Mouse (Mus musculus): Measurements from ENCODE around the gene Tssk1. TPM values are rescaled to one million over a fixed set of nuclear protein-coding genes. Genes with fewer than 3 reads are reported as not detected.

The Tssk1 gene
- total and polyA plus RNA-seq, 2 experiments from 2014 or later = 0.04 TPM; not detected in 1

- Histone ChIP-seq H3K4me3 (ENCODE audit: low read length) (no peak overlapping the region), H3K27ac (no peak overlapping the region), H3K9ac (replicated peaks; ENCODE audit: low read length) (no peak overlapping the region), H3K4me1 (ENCODE audit: insufficient read depth, low read length) (no peaks in the 10 kb centered on the region), H3K36me3 (ENCODE audit: insufficient read depth, low read length) (peaks cover 58% of the 10 kb centered on the region), H3K27me3 (ENCODE audit: insufficient read depth, low read length) (no peaks in the 10 kb centered on the region), H3K4me2 (ENCODE audit: low read depth, low read length) (no peak overlapping the region), H3K9me3 (ENCODE audit: low read length) (no peaks in the 10 kb centered on the region)
- 90% methylated on average over 7 of the region's 7 CpGs for WGBS
- no peak for ATAC-seq
- DNase-seq (ENCODE audit: low spot score) = no peak
- no peak for TF ChIP-seq CTCF (IDR thresholded peaks at IDR 0.05; ENCODE audit: low read depth)
Observed at GRCm38 (mm10) chr16:17857157-17857556, 36.9 kb upstream of the Tssk1 start.

GRCm38 (mm10) chr16:17858592-17858991, 35.4 kb upstream of the Tssk1 start:
- DNase-seq (ENCODE audit: low spot score) (peak; percentile 68), ATAC-seq (0 out of 2 replicates have a peak, but pooled peaks have one; percentile 72)
- Histone ChIP-seq H3K4me1 (ENCODE audit: insufficient read depth, low read length) (no peaks in the 10 kb centered on the region), H3K9me3 (ENCODE audit: low read length) (no peaks in the 10 kb centered on the region), H3K36me3 (ENCODE audit: insufficient read depth, low read length) (peaks cover 50% of the 10 kb centered on the region), H3K4me2 (ENCODE audit: low read depth, low read length) (no peak overlapping the region), H3K27me3 (ENCODE audit: insufficient read depth, low read length) (no peaks in the 10 kb centered on the region), H3K9ac (replicated peaks; ENCODE audit: low read length) (no peak overlapping the region), H3K27ac (no peak overlapping the region), H3K4me3 (ENCODE audit: low read length) (no peak overlapping the region)
- peak; percentile 76 for TF ChIP-seq CTCF (IDR thresholded peaks at IDR 0.05; ENCODE audit: low read depth)

- H3K36me3 ChIP-seq (ENCODE audit: insufficient read depth, low read length) = peaks cover 2% of the 10 kb centered on the region; the same call in 1 of the 2 replicates
- no peaks in the 10 kb centered on the region for H3K9me3 ChIP-seq (ENCODE audit: low read length)
- H3K27me3 ChIP-seq (ENCODE audit: insufficient read depth, low read length) = no peaks in the 10 kb centered on the region
- TF ChIP-seq CTCF (IDR thresholded peaks at IDR 0.05; ENCODE audit: low read depth) = no peak
- no peak overlapping the region for H3K4me3 ChIP-seq (ENCODE audit: low read length)
- no peak overlapping the region for H3K4me2 ChIP-seq (ENCODE audit: low read depth, low read length)
- DNase-seq (ENCODE audit: low spot score) (no peak), ATAC-seq (0 out of 2 replicates have a peak, but pooled peaks have one; percentile 2)
- no peak overlapping the region for H3K27ac ChIP-seq
- no peaks in the 10 kb centered on the region for H3K4me1 ChIP-seq (ENCODE audit: insufficient read depth, low read length)
- H3K9ac ChIP-seq (replicated peaks; ENCODE audit: low read length) = no peak overlapping the region
- 86% methylated on average over 2 of the region's 2 CpGs for WGBS
Observed at GRCm38 (mm10) chr16:17865293-17865692, 28.7 kb upstream of the Tssk1 start.

DNA sequence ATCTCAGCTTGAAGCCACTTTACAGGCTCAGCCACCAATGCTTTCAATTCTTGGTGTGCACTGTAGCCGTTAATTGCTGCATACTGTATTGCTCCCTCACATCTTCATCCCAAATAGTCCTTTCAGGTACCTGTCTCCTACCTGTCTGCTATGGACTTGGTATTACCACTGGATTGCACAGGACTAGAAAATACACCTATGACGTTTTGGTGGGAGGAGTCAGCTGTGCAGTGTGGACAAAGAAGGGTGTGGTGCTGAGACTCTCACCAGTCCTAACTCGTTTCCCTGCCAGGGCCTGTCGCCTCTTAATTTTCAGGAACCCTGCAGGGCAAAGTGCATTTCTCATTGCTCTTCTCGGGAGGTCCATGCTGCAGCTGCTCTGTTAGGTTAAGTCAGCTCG, 28.3 kb upstream of the Tssk1 start:
- Histone ChIP-seq H3K4me1 (ENCODE audit: insufficient read depth, low read length) (no peaks in the 10 kb centered on the region), H3K9me3 (ENCODE audit: low read length) (no peaks in the 10 kb centered on the region), H3K36me3 (ENCODE audit: insufficient read depth, low read length) (peaks cover 4% of the 10 kb centered on the region; the same call in 1 of the 2 replicates), H3K9ac (replicated peaks; ENCODE audit: low read length) (no peak overlapping the region), H3K27me3 (ENCODE audit: insufficient read depth, low read length) (no peaks in the 10 kb centered on the region), H3K4me2 (ENCODE audit: low read depth, low read length) (no peak overlapping the region), H3K27ac (no peak overlapping the region), H3K4me3 (ENCODE audit: low read length) (no peak overlapping the region)
- TF ChIP-seq CTCF (IDR thresholded peaks at IDR 0.05; ENCODE audit: low read depth) = no peak
- DNase-seq (ENCODE audit: low spot score) (peak; percentile 11), ATAC-seq (0 out of 2 replicates have a peak, but pooled peaks have one; percentile 32)
- 55% methylated on average over 6 of the region's 6 CpGs for WGBS

- Histone ChIP-seq H3K4me2 (ENCODE audit: low read depth, low read length) (no peak overlapping the region), H3K4me3 (ENCODE audit: low read length) (no peak overlapping the region), H3K9ac (replicated peaks; ENCODE audit: low read length) (no peak overlapping the region), H3K36me3 (ENCODE audit: insufficient read depth, low read length) (peaks cover 14% of the 10 kb centered on the region; the same call in 1 of the 2 replicates), H3K27me3 (ENCODE audit: insufficient read depth, low read length) (no peaks in the 10 kb centered on the region), H3K9me3 (ENCODE audit: low read length) (no peaks in the 10 kb centered on the region), H3K4me1 (ENCODE audit: insufficient read depth, low read length) (no peaks in the 10 kb centered on the region), H3K27ac (no peak overlapping the region)
- DNase-seq (ENCODE audit: low spot score) (no peak), ATAC-seq (no peak)
- WGBS = 89% methylated on average over 5 of the region's 5 CpGs
- TF ChIP-seq CTCF (IDR thresholded peaks at IDR 0.05; ENCODE audit: low read depth) = no peak
Observed at GRCm38 (mm10) chr16:17871248-17871647, 22.8 kb upstream of the Tssk1 start.

GRCm38 (mm10) chr16:17872995-17873394, 21.0 kb upstream of the Tssk1 start:
- no peaks in the 10 kb centered on the region for H3K9me3 ChIP-seq (ENCODE audit: low read length)
- peaks cover 14% of the 10 kb centered on the region; the same call in 1 of the 2 replicates for H3K36me3 ChIP-seq (ENCODE audit: insufficient read depth, low read length)
- H3K9ac ChIP-seq (replicated peaks; ENCODE audit: low read length) = no peak overlapping the region
- DNase-seq (ENCODE audit: low spot score) (no peak), ATAC-seq (no peak)
- no peaks in the 10 kb centered on the region for H3K4me1 ChIP-seq (ENCODE audit: insufficient read depth, low read length)
- H3K4me2 ChIP-seq (ENCODE audit: low read depth, low read length) = no peak overlapping the region
- no peaks in the 10 kb centered on the region for H3K27me3 ChIP-seq (ENCODE audit: insufficient read depth, low read length)
- H3K4me3 ChIP-seq (ENCODE audit: low read length) = no peak overlapping the region
- no peak overlapping the region for H3K27ac ChIP-seq
- TF ChIP-seq CTCF (IDR thresholded peaks at IDR 0.05; ENCODE audit: low read depth) = no peak
- 62% methylated on average over 4 of the region's 4 CpGs for WGBS

GRCm38 (mm10) chr16:17875174-17875573, 18.8 kb upstream of the Tssk1 start:
- TF ChIP-seq CTCF (IDR thresholded peaks at IDR 0.05; ENCODE audit: low read depth) = no peak
- no peak for ATAC-seq
- no peak overlapping the region for H3K4me3 ChIP-seq (ENCODE audit: low read length)
- H3K27ac ChIP-seq = no peak overlapping the region
- H3K4me2 ChIP-seq (ENCODE audit: low read depth, low read length) = no peak overlapping the region
- peaks cover 14% of the 10 kb centered on the region; the same call in 1 of the 2 replicates for H3K36me3 ChIP-seq (ENCODE audit: insufficient read depth, low read length)
- H3K9me3 ChIP-seq (ENCODE audit: low read length) = no peaks in the 10 kb centered on the region
- WGBS = 84% methylated on average over 4 of the region's 4 CpGs
- H3K9ac ChIP-seq (replicated peaks; ENCODE audit: low read length) = no peak overlapping the region
- no peaks in the 10 kb centered on the region for H3K4me1 ChIP-seq (ENCODE audit: insufficient read depth, low read length)
- DNase-seq (ENCODE audit: low spot score) = no peak
- H3K27me3 ChIP-seq (ENCODE audit: insufficient read depth, low read length) = no peaks in the 10 kb centered on the region

Measured in hindbrain, postnatal 0 days (tissue).